Mouse (Mus musculus) megakaryocyte, embryonic 14.5 days (primary cell): Measurements from ENCODE around the gene Chchd10.

Experiments used
- FLI1 ChIP-seq: IDR thresholded peaks from 2 replicates; pipeline ENCODE4 v1.6.1; 2012; ENCODE audit warnings: low read length, inconsistent platforms, mixed read lengths
- GATA1 ChIP-seq: IDR thresholded peaks from 3 replicates; pipeline ENCODE4 v1.6.1; 2012; ENCODE audit warnings: mixed read lengths, low read length, inconsistent platforms, borderline replicate concordance

GRCm38 (mm10) chr10:75895730-75896129 is 37.2 kb upstream of the Chchd10 start:
- no peak for TF ChIP-seq GATA1
- TF ChIP-seq FLI1: no peak
